Mouse (Mus musculus) lung, embryonic 15.5 days (tissue): ENCODE data around the gene Soga1. TPM values are rescaled to one million over a fixed set of nuclear protein-coding genes. Genes with fewer than 3 reads are reported as not detected.

Experiments
- ATAC-seq: fragments of 200-750 bp; cut with Nextera tagmentation; 2 replicates; pipeline ENCODE4 v1.8.0; 2017; ENCODE audit warnings: moderate number of reproducible peaks, borderline replicate concordance; ENCODE audit not compliant: low FRiP score, low TSS enrichment; ENCODE audit errors: extremely low read depth
- H3K27ac ChIP-seq: fragments of 300-500 bp; sonication (generic); 2 replicates; pipeline ENCODE4 v1.5.1; 2015; ENCODE audit warnings: moderate library complexity, mild to moderate bottlenecking, inconsistent platforms
- H3K27me3 ChIP-seq: fragments of 300-500 bp; sonication (generic); 2 replicates; pipeline ENCODE4 v1.6.1; 2015; ENCODE audit warnings: inconsistent platforms
- H3K36me3 ChIP-seq: fragments of 300-500 bp; sonication (generic); 2 replicates; pipeline ENCODE4 v1.6.1; 2015; ENCODE audit warnings: inconsistent platforms
- H3K4me1 ChIP-seq: fragments of 300-500 bp; sonication (generic); 2 replicates; pipeline ENCODE4 v1.6.1; 2015; ENCODE audit warnings: inconsistent platforms
- H3K4me2 ChIP-seq: fragments of 300-500 bp; sonication (generic); 2 replicates; pipeline ENCODE4 v1.6.1; 2015; ENCODE audit warnings: inconsistent platforms, mild to moderate bottlenecking, moderate library complexity
- H3K4me3 ChIP-seq: fragments of 300-500 bp; sonication (generic); 2 replicates; pipeline ENCODE4 v1.5.1; 2015; ENCODE audit warnings: mild to moderate bottlenecking, inconsistent platforms
- H3K9ac ChIP-seq: fragments of 300-500 bp; sonication (generic); 2 replicates; pipeline ENCODE4 v1.6.1; 2015; ENCODE audit warnings: inconsistent platforms
- H3K9me3 ChIP-seq: fragments of 300-500 bp; sonication (generic); 2 replicates; pipeline ENCODE4 v1.6.1; 2016; ENCODE audit warnings: inconsistent platforms
- WGBS: fragments of 180-500 bp; shearing (Covaris S2); methylation state at CpG from one replicate; pipeline ENCODE4 v1.1.7; 2015; 5-methylcytosine and 5-hydroxymethylcytosine counted together
- polyA plus RNA-seq: library from polyadenylated mRNA; unstranded; fragments of >200 nt; fragmentation: Nextera tagmentation; extraction: Ambion mirVana; gene quantifications from 2 replicates; pipeline ENCODE4 v1.2.1, GENCODE M21; 2015

Gene Soga1
- polyA plus RNA-seq, 1 experiment from 2014 or later, result 5.1 TPM

DNA sequence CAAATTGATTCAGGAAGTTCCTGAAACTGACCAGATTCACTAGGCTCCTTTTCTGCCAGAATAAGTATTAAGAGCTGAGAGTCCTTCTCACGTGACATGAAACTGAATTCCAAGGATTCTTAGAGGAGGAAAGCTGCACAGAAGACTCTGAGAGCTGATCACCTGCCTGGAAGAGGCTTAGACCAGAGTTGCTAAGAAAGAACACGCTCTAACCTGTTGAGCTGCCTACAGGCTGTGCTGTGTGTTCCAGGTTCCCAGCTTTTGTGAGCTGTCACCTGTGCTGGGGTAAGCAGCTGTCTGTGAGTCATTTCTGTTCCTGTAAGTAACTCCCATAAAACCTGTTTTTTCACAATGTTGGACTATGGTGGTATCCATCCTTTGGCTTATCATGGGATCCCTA is 33.1 kb downstream of the Soga1 start:
- H3K27me3 ChIP-seq, result no peaks in the 10 kb centered on the region
- no peaks in the 10 kb centered on the region for H3K9me3 ChIP-seq
- no peak overlapping the region for H3K4me3 ChIP-seq
- H3K36me3 ChIP-seq, result peaks cover 64% of the 10 kb centered on the region
- no peak overlapping the region for H3K9ac ChIP-seq
- H3K27ac ChIP-seq, result no peak overlapping the region
- peaks cover 17% of the 10 kb centered on the region for H3K4me1 ChIP-seq
- no peak for ATAC-seq
- 89% methylated on average over 2 of the region's 2 CpGs for WGBS
- H3K4me2 ChIP-seq, result no peak overlapping the region

DNA sequence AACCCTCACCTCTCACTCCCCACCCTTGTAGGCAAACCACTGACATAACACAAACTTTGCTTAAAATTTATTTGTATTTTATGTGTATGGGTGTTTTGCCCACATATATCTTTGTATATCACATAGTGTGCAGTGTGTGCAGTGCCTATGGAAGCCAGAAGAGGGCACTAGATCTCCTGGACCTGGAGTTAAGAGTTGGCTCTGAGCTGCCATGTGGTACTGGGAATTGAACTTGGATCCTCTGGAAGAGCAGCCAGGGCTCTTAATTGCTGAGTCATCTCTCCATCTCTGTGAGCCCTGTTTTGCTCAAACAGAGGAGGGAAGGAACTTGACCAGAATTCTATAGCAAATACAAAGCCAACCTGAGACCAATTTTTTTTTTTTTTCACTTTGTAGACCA is 35.1 kb downstream of the Soga1 start:
- ATAC-seq, result no peak
- H3K4me3 ChIP-seq, result no peak overlapping the region
- H3K36me3 ChIP-seq, result peaks cover 69% of the 10 kb centered on the region
- H3K9me3 ChIP-seq, result no peaks in the 10 kb centered on the region
- no peaks in the 10 kb centered on the region for H3K27me3 ChIP-seq
- no peak overlapping the region for H3K4me2 ChIP-seq
- peaks cover 17% of the 10 kb centered on the region for H3K4me1 ChIP-seq
- no peak overlapping the region for H3K27ac ChIP-seq
- H3K9ac ChIP-seq, result no peak overlapping the region

GRCm38 (mm10) chr2:157043556-157043955 is 35.5 kb downstream of the Soga1 start:
- H3K9me3 ChIP-seq, result no peaks in the 10 kb centered on the region
- no peak for ATAC-seq
- peaks cover 15% of the 10 kb centered on the region for H3K4me1 ChIP-seq
- 82% methylated on average over 8 of the region's 8 CpGs for WGBS
- no peaks in the 10 kb centered on the region for H3K27me3 ChIP-seq
- no peak overlapping the region for H3K4me2 ChIP-seq
- no peak overlapping the region for H3K9ac ChIP-seq
- H3K27ac ChIP-seq, result no peak overlapping the region
- no peak overlapping the region for H3K4me3 ChIP-seq
- H3K36me3 ChIP-seq, result peaks cover 70% of the 10 kb centered on the region

GRCm38 (mm10) chr2:157041421-157041820 is 37.6 kb downstream of the Soga1 start:
- Histone ChIP-seq H3K9me3 (no peaks in the 10 kb centered on the region), H3K36me3 (peaks cover 81% of the 10 kb centered on the region), H3K9ac (no peak overlapping the region), H3K27ac (no peak overlapping the region), H3K4me3 (no peak overlapping the region), H3K4me1 (peaks cover 11% of the 10 kb centered on the region), H3K27me3 (no peaks in the 10 kb centered on the region), H3K4me2 (no peak overlapping the region)
- no peak for ATAC-seq
- WGBS, result 74% methylated on average over 7 of the region's 7 CpGs

DNA sequence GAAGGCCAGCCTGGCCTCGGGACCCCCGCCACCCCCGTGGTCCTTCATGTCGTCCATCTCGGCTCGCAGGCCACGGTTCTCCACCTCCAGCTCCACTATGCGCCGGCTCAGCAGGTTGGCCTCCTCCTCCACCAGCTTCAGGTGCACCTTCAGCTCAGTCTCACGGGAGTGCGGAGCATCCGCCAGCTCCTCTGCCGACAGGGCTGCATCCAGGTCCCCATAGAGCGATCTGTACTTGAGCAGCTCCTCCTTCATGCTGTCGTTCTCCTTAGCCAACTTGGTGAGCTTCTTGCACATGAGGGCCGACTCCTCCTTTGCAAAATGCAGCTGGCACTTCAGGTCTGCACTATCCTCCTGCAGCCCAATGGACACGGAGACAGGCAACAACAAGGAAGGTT is 38.4 kb downstream of the Soga1 start:
- ATAC-seq, result 0 out of 2 replicates have a peak, but pooled peaks have one; percentile 5
- Histone ChIP-seq H3K4me2 (no peak overlapping the region), H3K27me3 (no peaks in the 10 kb centered on the region), H3K9ac (no peak overlapping the region), H3K4me3 (no peak overlapping the region), H3K36me3 (peaks cover 77% of the 10 kb centered on the region), H3K9me3 (no peaks in the 10 kb centered on the region), H3K27ac (peak overlapping the region; percentile 62), H3K4me1 (peaks cover 11% of the 10 kb centered on the region)
- WGBS, result 72% methylated on average over 17 of the region's 17 CpGs

DNA sequence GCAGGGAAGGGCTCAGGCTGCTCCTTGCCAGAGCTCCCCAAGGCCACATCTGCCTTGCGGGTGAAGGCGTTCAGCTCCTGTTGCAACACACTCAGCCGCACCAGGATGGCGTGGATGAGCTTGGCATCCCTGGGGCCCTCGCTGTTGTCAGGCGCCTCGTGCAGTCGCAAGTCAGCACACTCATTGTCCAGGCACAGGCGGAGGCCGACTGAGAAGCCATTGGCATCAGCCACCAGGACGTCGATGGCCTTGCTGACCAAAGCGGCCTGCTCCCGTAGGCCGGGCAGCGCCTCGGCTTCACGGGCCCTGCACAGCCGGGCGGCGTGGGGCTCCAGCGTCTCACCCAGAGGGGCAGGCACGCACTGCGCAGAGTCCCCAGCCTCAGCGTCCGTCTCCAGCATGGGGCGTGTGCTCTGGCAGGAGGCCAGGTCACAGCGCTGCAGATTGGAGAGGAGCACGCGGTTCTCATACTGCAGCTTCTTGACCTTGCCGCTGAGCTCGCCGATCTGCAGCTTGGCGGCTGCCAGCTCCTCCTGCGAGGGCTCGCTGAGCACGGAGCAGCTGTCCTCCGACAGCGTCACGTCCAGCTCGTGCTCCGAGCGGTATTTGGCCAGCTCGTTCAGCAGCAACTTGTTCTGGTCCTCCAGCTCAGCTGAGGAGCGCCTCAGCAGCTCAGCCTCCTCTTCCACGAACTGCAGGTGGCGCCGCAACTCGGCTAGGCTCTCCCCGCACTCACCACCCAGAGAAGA is 39.0 kb downstream of the Soga1 start:
- WGBS, result 60% methylated on average over 50 of the region's 50 CpGs
- H3K9ac ChIP-seq, result no peak overlapping the region
- no peak overlapping the region for H3K4me3 ChIP-seq
- H3K27ac ChIP-seq, result peak overlapping the region; percentile 62
- ATAC-seq, result peak; percentile 93
- no peaks in the 10 kb centered on the region for H3K27me3 ChIP-seq
- no peak overlapping the region for H3K4me2 ChIP-seq
- H3K9me3 ChIP-seq, result no peaks in the 10 kb centered on the region
- H3K36me3 ChIP-seq, result peaks cover 77% of the 10 kb centered on the region
- peaks cover 11% of the 10 kb centered on the region for H3K4me1 ChIP-seq

DNA sequence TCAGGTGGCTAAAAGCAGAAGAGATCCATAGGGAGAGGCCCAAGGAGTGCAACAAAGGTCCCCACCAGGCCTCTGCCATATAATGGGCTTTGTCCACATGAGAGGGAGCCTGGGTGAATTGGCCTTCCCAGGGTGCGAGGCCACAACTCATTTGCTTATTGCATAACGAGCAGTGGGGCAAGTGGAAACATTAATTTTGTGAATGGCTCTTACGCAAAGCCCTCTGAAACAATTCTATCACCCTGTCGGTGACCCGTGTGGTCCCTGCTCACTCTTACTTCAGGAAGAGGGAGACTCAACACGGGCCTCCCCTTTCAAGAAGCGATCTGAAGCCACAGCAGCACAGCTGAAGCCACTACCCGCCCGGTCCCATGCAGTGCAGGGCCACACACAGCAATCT is 41.8 kb downstream of the Soga1 start:
- no peak overlapping the region for H3K4me2 ChIP-seq
- H3K27ac ChIP-seq, result no peak overlapping the region
- 82% methylated on average over 9 of the region's 9 CpGs for WGBS
- H3K27me3 ChIP-seq, result no peaks in the 10 kb centered on the region
- H3K36me3 ChIP-seq, result peaks cover 80% of the 10 kb centered on the region
- ATAC-seq, result no peak
- no peaks in the 10 kb centered on the region for H3K9me3 ChIP-seq
- no peak overlapping the region for H3K9ac ChIP-seq
- no peak overlapping the region for H3K4me3 ChIP-seq
- peaks cover 11% of the 10 kb centered on the region for H3K4me1 ChIP-seq

- H3K9ac ChIP-seq, result no peak overlapping the region
- H3K4me3 ChIP-seq, result no peak overlapping the region
- WGBS, result 87% methylated on average over 8 of the region's 8 CpGs
- H3K27me3 ChIP-seq, result no peaks in the 10 kb centered on the region
- ATAC-seq, result no peak
- H3K36me3 ChIP-seq, result peaks cover 80% of the 10 kb centered on the region
- no peak overlapping the region for H3K27ac ChIP-seq
- H3K9me3 ChIP-seq, result no peaks in the 10 kb centered on the region
- peaks cover 11% of the 10 kb centered on the region for H3K4me1 ChIP-seq
- H3K4me2 ChIP-seq, result no peak overlapping the region
Measured at GRCm38 (mm10) chr2:157036400-157036799, 42.7 kb downstream of the Soga1 start.

- no peak overlapping the region for H3K27ac ChIP-seq
- ATAC-seq, result no peak
- peaks cover 5% of the 10 kb centered on the region for H3K4me1 ChIP-seq
- no peak overlapping the region for H3K4me3 ChIP-seq
- WGBS, result 88% methylated on average over 7 of the region's 7 CpGs
- no peaks in the 10 kb centered on the region for H3K9me3 ChIP-seq
- H3K4me2 ChIP-seq, result no peak overlapping the region
- H3K9ac ChIP-seq, result no peak overlapping the region
- H3K27me3 ChIP-seq, result no peaks in the 10 kb centered on the region
- H3K36me3 ChIP-seq, result peaks cover 75% of the 10 kb centered on the region
Measured at GRCm38 (mm10) chr2:157035371-157035770, 43.7 kb downstream of the Soga1 start.

GRCm38 (mm10) chr2:157030804-157031203 is 48.2 kb downstream of the Soga1 start:
- Histone ChIP-seq H3K9me3 (no peaks in the 10 kb centered on the region), H3K4me2 (no peak overlapping the region), H3K9ac (no peak overlapping the region), H3K4me1 (no peaks in the 10 kb centered on the region), H3K27ac (no peak overlapping the region), H3K4me3 (no peak overlapping the region), H3K36me3 (peaks cover 82% of the 10 kb centered on the region), H3K27me3 (no peaks in the 10 kb centered on the region)
- 0 out of 2 replicates have a peak, but pooled peaks have one; percentile 21 for ATAC-seq
- 44% methylated on average over 9 of the region's 9 CpGs for WGBS

- no peak overlapping the region for H3K27ac ChIP-seq
- H3K4me2 ChIP-seq, result no peak overlapping the region
Measured at GRCm38 (mm10) chr2:157028261-157028660, 50.8 kb downstream of the Soga1 start.

DNA sequence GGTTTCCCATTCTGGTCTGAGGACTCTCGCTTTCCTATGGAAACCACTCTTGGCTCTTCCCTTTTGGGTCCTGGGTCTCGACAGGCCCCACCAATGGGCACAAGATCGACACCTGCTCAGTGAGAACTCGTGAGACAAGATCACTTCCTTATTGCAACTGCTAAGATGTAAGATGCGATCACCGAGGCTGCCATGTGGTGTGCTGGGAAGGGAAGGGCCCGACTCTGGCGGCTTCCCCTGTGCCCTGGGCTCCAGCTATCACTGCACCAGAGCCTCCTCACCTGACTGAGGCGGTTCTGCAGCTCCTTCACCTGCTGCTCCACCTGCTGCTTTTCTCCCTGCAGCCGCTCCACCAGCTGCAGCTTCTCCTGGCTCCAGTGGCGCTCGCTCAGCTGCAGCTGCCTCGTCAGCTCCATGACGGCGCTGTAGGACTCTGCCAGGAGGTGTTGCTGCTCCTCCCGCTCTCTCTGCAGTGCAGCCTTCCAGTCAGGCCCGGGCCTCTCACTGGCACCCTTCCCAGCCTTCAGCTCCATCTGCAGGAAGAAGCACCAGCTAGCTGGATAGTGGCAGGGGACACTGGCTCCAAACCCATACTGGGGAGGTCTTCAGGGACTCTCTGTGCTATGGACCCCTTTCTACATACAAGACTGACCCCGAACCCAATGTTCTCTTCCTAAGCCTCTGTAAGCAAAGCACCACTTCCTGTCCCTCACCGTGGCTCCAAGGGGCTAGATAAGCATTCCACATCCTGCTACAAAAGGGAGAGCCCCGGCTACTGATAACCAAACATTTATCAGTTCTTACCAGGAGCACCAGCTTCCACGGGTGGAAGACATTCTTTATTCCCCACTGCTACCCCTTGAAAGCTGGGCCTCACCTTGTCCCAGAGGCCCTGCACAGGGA is 51.7 kb downstream of the Soga1 start:
- 83% methylated on average over 21 of the region's 21 CpGs for WGBS
- peak; percentile 23; the same call in 1 of the 2 replicates for ATAC-seq
- H3K27ac ChIP-seq, result no peak overlapping the region

More at GRCm38 (mm10) chr2:157028261-157028660, 50.8 kb downstream of the Soga1 start:
- 97% methylated on average over 4 of the region's 4 CpGs for WGBS
- no peaks in the 10 kb centered on the region for H3K27me3 ChIP-seq
- no peak overlapping the region for H3K9ac ChIP-seq
- no peaks in the 10 kb centered on the region for H3K9me3 ChIP-seq
- no peak overlapping the region for H3K4me3 ChIP-seq
- H3K36me3 ChIP-seq, result peaks cover 88% of the 10 kb centered on the region
- ATAC-seq, result no peak
- H3K4me1 ChIP-seq, result no peaks in the 10 kb centered on the region

More for the DNA sequence above, 51.7 kb downstream of the Soga1 start:
- no peaks in the 10 kb centered on the region for H3K4me1 ChIP-seq
- peaks cover 88% of the 10 kb centered on the region for H3K36me3 ChIP-seq
- no peaks in the 10 kb centered on the region for H3K9me3 ChIP-seq
- no peak overlapping the region for H3K4me2 ChIP-seq
- no peak overlapping the region for H3K9ac ChIP-seq
- H3K4me3 ChIP-seq, result no peak overlapping the region
- no peaks in the 10 kb centered on the region for H3K27me3 ChIP-seq
